Mouse (Mus musculus): ENCODE data around the gene Lrpprc. TPM values are rescaled to one million over a fixed set of nuclear protein-coding genes. Genes with fewer than 3 reads are reported as not detected.

Gene Lrpprc
- total and polyA plus RNA-seq, 3 experiments: 54.4 to 73.8 (median 65.9) TPM

DNA sequence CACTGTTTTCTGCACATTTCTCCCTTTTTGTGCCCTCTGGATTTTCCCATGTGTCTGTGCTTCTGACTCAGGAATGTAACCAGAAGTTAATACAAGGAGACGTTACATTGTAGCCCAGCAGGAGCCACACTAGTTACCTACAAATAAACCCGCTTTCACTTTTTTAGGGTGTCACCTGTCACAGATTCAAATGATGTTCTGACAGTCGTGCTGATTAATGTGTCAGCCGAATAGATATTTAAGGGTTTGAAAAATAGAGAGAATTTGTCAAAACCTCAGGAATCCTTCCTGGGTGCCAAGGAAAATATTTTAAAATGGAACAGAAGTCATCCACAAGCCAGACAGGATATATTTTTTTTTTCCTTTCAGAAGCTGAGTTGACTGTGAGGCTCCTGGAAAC lies 105.3 kb downstream of the Lrpprc start:
- in situ Hi-C loops (cut with MboI; ENCODE audit: low pct_ligation_motif_present, low pct_unique_long_range_greater_than_20kb, low sequenced_read_pairs) (no loop called here), dilution Hi-C loops (cut with MboI; ENCODE audit: extremely low pct_ligation_motif_present, extremely low pct_unique_long_range_greater_than_20kb, low sequenced_read_pairs) (no loop called here)
- no peak overlapping the region for H3K4me2 ChIP-seq (ENCODE audit: insufficient read depth, low read depth, poor library complexity, severe bottlenecking)

DNA sequence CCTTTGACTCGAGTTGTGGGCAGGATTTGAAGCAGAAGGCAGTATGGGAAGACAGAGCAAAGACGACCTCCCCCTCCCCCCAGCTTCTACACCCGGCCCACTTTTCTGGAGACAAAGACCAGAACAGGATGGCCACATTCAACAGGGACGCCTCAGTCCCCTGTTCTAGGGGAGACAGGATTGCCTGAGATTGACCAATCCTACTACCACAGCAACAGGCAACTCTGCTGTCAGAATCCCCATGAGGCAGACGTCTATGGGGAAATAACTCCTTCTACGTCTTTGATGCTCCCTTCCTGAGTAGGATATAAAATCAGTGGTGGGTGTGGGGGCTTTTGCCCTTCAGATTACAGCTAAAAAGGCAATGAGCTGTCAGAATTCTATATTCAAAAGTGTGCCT lies 106.3 kb downstream of the Lrpprc start:
- dilution Hi-C loops (cut with MboI; ENCODE audit: extremely low pct_ligation_motif_present, extremely low pct_unique_long_range_greater_than_20kb, low sequenced_read_pairs): no loop called here
- H3K4me3 ChIP-seq (replicated peaks in 1 of 3; ENCODE audit: low read depth in 2 of 3, low read length in 2 of 3, poor library complexity in 1 of 3): no peak overlapping the region
- TF ChIP-seq ZKSCAN1 (IDR thresholded peaks at IDR 0.05; ENCODE audit: borderline replicate concordance, low read depth, low read length) (no peak), NELFE (IDR thresholded peaks at IDR 0.05; ENCODE audit: low read depth, low read length) (no peak), UBTF (IDR thresholded peaks at IDR 0.05; ENCODE audit: low read depth, low read length) (no peak), SIN3A (IDR thresholded peaks at IDR 0.05; ENCODE audit: low read length) (no peak), TBP (conservative IDR thresholded peaks at IDR 0.05; ENCODE audit: low read depth, low read length) (no peak), PAX5 (IDR thresholded peaks at IDR 0.05; ENCODE audit: low read length) (no peak), EP300 (IDR thresholded peaks at IDR 0.05; ENCODE audit: low read length) (no peak), RAD21 (IDR thresholded peaks at IDR 0.05; ENCODE audit: low read depth, low read length) (no peak), ELF1 (IDR thresholded peaks at IDR 0.05; ENCODE audit: low read depth, low read length) (no peak), ETS1 (conservative IDR thresholded peaks at IDR 0.05; ENCODE audit: low read depth, low read length) (no peak), MEF2A (IDR thresholded peaks at IDR 0.05; ENCODE audit: borderline replicate concordance, low read depth, low read length) (no peak), IRF4 (IDR thresholded peaks at IDR 0.05; ENCODE audit: low read depth, low read length) (no peak), E2F4 (IDR thresholded peaks at IDR 0.05; ENCODE audit: insufficient replicate concordance, low read depth, low read length) (no peak)
- H3K79me2 ChIP-seq (replicated peaks; ENCODE audit: control insufficient read depth, extremely low read depth, insufficient read depth, poor library complexity, severe bottlenecking): no peaks in the 10 kb centered on the region
- DNase-seq (ENCODE audit: extremely low read depth): no peak
- H3K9me3 ChIP-seq (replicated peaks; ENCODE audit: low read length): no peaks in the 10 kb centered on the region
- H3K9ac ChIP-seq (ENCODE audit: insufficient read depth, low read depth): no peak overlapping the region
- no peak overlapping the region for H3K4me2 ChIP-seq (ENCODE audit: insufficient read depth, low read depth, poor library complexity, severe bottlenecking)
- no peaks in the 10 kb centered on the region for H3K36me3 ChIP-seq (replicated peaks in 1 of 2; ENCODE audit: control insufficient read depth in 1 of 2, insufficient read depth in 1 of 2, low read length in 1 of 2)
- in situ Hi-C loops (cut with MboI; ENCODE audit: low pct_ligation_motif_present, low pct_unique_long_range_greater_than_20kb, low sequenced_read_pairs): no loop called here
- H3K27ac ChIP-seq (ENCODE audit: insufficient read depth, low read depth): no peak overlapping the region
- peaks cover 2% of the 10 kb centered on the region for H3K27me3 ChIP-seq (replicated peaks)
- 0 out of 4 replicates have a peak, but pooled peaks cover 3 to 5% of the 10 kb centered on the region in 2 experiments for H3K4me1 ChIP-seq (ENCODE audit: control insufficient read depth in 1 of 2, insufficient read depth in 2 of 2)

More for the DNA sequence above, 105.3 kb downstream of the Lrpprc start:
- TF ChIP-seq ZNF384 (IDR thresholded peaks at IDR 0.05; ENCODE audit: low read depth, low read length) (no peak), IRF4 (IDR thresholded peaks at IDR 0.05; ENCODE audit: low read depth, low read length) (no peak), ZMIZ1 (IDR thresholded peaks at IDR 0.05; ENCODE audit: low read depth, low read length) (no peak), CTCF (conservative IDR thresholded peaks at IDR 0.05 in 1 of 2, IDR thresholded peaks at IDR 0.05 in 1 of 2; ENCODE audit: low read depth in 2 of 2, low read length in 2 of 2) (no peak), JUN (IDR thresholded peaks at IDR 0.05; ENCODE audit: insufficient read depth, low read depth, low read length) (no peak), MEF2A (IDR thresholded peaks at IDR 0.05; ENCODE audit: borderline replicate concordance, low read depth, low read length) (no peak)
- H3K27ac ChIP-seq (ENCODE audit: insufficient read depth, low read depth): no peak overlapping the region
- H3K4me1 ChIP-seq (ENCODE audit: control insufficient read depth in 1 of 2, insufficient read depth in 2 of 2): 0 out of 4 replicates have a peak, but pooled peaks cover 2 to 3% of the 10 kb centered on the region in 2 experiments
- no peak overlapping the region for H3K4me3 ChIP-seq (replicated peaks in 1 of 3; ENCODE audit: low read depth in 2 of 3, low read length in 2 of 3, poor library complexity in 1 of 3)
- no peaks in the 10 kb centered on the region for H3K79me2 ChIP-seq (replicated peaks; ENCODE audit: control insufficient read depth, extremely low read depth, insufficient read depth, poor library complexity, severe bottlenecking)
- DNase-seq (ENCODE audit: extremely low read depth): no peak
- no peaks in the 10 kb centered on the region for H3K9me3 ChIP-seq (replicated peaks; ENCODE audit: low read length)
- peaks cover 2% of the 10 kb centered on the region for H3K27me3 ChIP-seq (replicated peaks)
- no peaks in the 10 kb centered on the region for H3K36me3 ChIP-seq (replicated peaks in 1 of 2; ENCODE audit: control insufficient read depth in 1 of 2, insufficient read depth in 1 of 2, low read length in 1 of 2)
- no peak overlapping the region for H3K9ac ChIP-seq (ENCODE audit: insufficient read depth, low read depth)

All from CH12.LX (cell line).